Mouse (Mus musculus): ENCODE measurements around the gene Ascc1. TPM values are rescaled to one million over a fixed set of nuclear protein-coding genes. Genes with fewer than 3 reads are reported as not detected.
A peak's percentile ranks its signal among the peaks of the same experiment; 100 is the strongest.
"Not testable (repeated sequence)": the region's sequence is repeated elsewhere in the genome, so short reads cannot be mapped to it uniquely, and the experiment has no call there.

Gene Ascc1
- polyA plus RNA-seq, 1 experiment from 2014 or later: 46.6 TPM

DNA sequence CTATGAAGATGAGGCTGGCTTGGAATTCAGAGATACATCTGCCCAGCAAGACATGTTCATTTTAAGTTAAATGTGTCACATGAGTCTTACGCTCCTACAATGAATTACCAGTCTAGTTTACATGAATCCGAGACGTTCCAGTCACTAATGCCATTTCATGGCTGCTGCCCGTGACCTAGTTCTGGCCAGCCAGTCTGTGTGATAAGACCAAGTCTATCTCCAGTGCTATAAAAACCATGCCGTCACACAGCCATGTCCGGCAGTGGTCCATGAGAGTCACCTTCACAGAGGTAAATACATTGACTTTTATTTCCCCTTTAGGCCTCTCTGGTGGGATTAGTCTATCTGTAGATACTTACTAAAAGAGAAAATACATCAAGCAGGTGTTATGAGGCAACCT, 6.7 kb upstream of the Ascc1 start:
- Histone ChIP-seq H3K9me3 (ENCODE audit: control insufficient read depth, low read depth, low read length) (no peaks in the 10 kb centered on the region), H3K27ac (ENCODE audit: low read length) (no peak overlapping the region), H3K9ac (replicated peaks; ENCODE audit: low read depth, low read length) (no peak overlapping the region), H3K4me1 (ENCODE audit: control insufficient read depth, insufficient read depth, low read length) (no peaks in the 10 kb centered on the region), H3K27me3 (ENCODE audit: control insufficient read depth, insufficient read depth, low read length) (no peaks in the 10 kb centered on the region), H3K36me3 (ENCODE audit: control insufficient read depth, insufficient read depth, low read length) (peaks cover 24% of the 10 kb centered on the region), H3K4me3 (ENCODE audit: low read depth, low read length) (no peak overlapping the region), H3K4me2 (replicated peaks; ENCODE audit: low read depth, low read length) (no peak overlapping the region)
- WGBS: 94% methylated on average over 6 of the region's 6 CpGs
- ATAC-seq (ENCODE audit: insufficient number of reproducible peaks, insufficient read depth, low FRiP score, low read depth): no peak

DNA sequence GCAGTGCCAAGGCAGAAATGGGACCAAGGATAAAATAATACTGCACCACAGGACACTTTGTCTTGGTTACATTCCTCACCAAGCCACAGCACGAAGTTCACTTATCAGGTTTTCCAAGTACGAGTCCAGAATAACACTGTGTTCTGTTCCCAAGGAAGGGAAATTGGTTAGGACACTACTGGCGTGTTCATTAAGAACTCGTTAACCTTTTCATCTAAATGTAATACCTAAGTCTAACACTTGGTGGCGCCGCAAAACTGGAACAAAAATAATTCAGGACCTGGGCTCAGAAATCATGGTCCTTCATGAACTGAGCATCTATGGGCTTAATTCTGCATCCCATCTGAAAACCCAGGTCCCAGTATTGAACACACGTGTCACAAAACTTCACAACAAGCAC, 5.0 kb upstream of the Ascc1 start:
- H3K27me3 ChIP-seq (ENCODE audit: control insufficient read depth, insufficient read depth, low read length): no peaks in the 10 kb centered on the region
- no peak overlapping the region for H3K27ac ChIP-seq (ENCODE audit: low read length)
- H3K4me1 ChIP-seq (ENCODE audit: control insufficient read depth, insufficient read depth, low read length): peaks cover 6% of the 10 kb centered on the region
- H3K9ac ChIP-seq (replicated peaks; ENCODE audit: low read depth, low read length): no peak overlapping the region
- H3K36me3 ChIP-seq (ENCODE audit: control insufficient read depth, insufficient read depth, low read length): peaks cover 21% of the 10 kb centered on the region
- 21% methylated on average over 7 of the region's 7 CpGs for WGBS
- no peak overlapping the region for H3K4me3 ChIP-seq (ENCODE audit: low read depth, low read length)
- no peak overlapping the region for H3K4me2 ChIP-seq (replicated peaks; ENCODE audit: low read depth, low read length)
- no peaks in the 10 kb centered on the region for H3K9me3 ChIP-seq (ENCODE audit: control insufficient read depth, low read depth, low read length)
- ATAC-seq (ENCODE audit: insufficient number of reproducible peaks, insufficient read depth, low FRiP score, low read depth): no peak

DNA sequence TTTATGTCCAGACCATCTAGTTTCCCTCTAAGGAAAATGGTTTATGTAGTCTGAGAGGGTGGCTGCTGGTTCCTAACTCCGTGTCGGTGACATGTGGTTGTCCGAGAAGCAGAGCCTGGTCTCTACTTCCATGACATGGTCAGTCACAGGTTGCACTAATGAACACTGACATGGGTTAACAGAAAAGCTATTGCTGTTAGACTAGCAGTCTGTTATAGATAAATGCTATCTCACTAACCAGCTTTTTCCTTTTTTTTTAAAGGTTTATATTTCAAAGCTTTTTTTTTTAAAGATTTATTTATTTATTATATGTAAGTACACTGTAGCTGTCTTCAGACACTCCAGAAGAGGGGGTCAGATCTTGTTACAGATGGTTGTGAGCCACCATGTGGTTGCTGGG, 3.5 kb upstream of the Ascc1 start:
- no peak for ATAC-seq (ENCODE audit: insufficient number of reproducible peaks, insufficient read depth, low FRiP score, low read depth)
- Histone ChIP-seq H3K9me3 (ENCODE audit: control insufficient read depth, low read depth, low read length) (no peaks in the 10 kb centered on the region), H3K4me1 (ENCODE audit: control insufficient read depth, insufficient read depth, low read length) (peaks cover 10% of the 10 kb centered on the region), H3K9ac (replicated peaks; ENCODE audit: low read depth, low read length) (no peak overlapping the region), H3K4me3 (ENCODE audit: low read depth, low read length) (no peak overlapping the region), H3K27ac (ENCODE audit: low read length) (no peak overlapping the region), H3K36me3 (ENCODE audit: control insufficient read depth, insufficient read depth, low read length) (peaks cover 21% of the 10 kb centered on the region), H3K27me3 (ENCODE audit: control insufficient read depth, insufficient read depth, low read length) (no peaks in the 10 kb centered on the region), H3K4me2 (replicated peaks; ENCODE audit: low read depth, low read length) (no peak overlapping the region)
- WGBS: 88% methylated on average over 3 of the region's 3 CpGs

DNA sequence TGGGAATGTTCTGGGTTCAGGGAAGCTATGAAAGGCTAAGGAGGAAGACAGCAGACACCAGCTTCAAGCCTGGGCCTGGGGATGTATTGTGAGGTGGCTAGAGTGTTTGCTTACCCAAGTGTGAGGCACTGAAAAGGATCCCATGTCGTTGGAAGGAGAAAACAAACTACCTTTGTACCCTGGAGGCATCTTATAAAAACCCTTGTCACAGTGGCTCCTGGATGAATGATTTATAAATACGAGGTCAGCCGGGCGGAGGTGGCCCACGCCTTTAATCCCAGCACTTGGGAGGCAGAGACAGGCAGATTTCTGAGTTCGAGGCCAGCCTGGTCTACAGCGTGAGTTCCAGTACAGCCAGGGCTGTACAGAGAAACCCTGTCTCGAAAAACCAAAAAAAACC, 942 bp upstream of the Ascc1 start:
- H3K27me3 ChIP-seq (ENCODE audit: control insufficient read depth, insufficient read depth, low read length); H3K9ac ChIP-seq (replicated peaks; ENCODE audit: low read depth, low read length); H3K36me3 ChIP-seq (ENCODE audit: control insufficient read depth, insufficient read depth, low read length); H3K27ac ChIP-seq (ENCODE audit: low read length); H3K4me1 ChIP-seq (ENCODE audit: control insufficient read depth, insufficient read depth, low read length); H3K9me3 ChIP-seq (ENCODE audit: control insufficient read depth, low read depth, low read length); ATAC-seq (ENCODE audit: insufficient number of reproducible peaks, insufficient read depth, low FRiP score, low read depth): not testable (repeated sequence)
- 77% methylated on average over 8 of the region's 8 CpGs for WGBS
- H3K4me2 ChIP-seq (replicated peaks; ENCODE audit: low read depth, low read length): peak overlapping the region; percentile 59; the same call in 1 of the 2 replicates
- peak overlapping the region; percentile 55 for H3K4me3 ChIP-seq (ENCODE audit: low read depth, low read length)

DNA sequence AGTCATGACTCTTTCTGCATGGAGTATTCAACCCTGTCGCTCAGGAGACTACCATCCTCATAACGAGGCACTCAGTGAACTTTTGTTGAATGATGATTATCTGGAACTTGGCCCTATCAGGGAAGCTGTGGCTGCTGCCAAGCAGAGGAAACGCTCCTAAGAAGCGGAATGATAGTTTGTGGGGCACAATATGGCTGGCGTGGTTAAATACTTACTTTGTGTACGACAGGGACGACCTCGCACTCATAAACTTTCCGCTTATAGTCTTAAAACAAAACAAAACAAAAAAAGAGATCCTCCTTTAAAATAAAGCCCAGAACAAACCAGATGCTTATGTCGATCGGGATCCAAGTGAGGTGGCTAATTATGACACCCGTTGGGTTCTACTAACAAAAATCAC, 402 bp upstream of the Ascc1 start:
- Histone ChIP-seq H3K9ac (replicated peaks; ENCODE audit: low read depth, low read length) (peak overlapping the region; percentile 47), H3K9me3 (ENCODE audit: control insufficient read depth, low read depth, low read length) (no peaks in the 10 kb centered on the region), H3K4me3 (ENCODE audit: low read depth, low read length) (peak overlapping the region; percentile 55), H3K27me3 (ENCODE audit: control insufficient read depth, insufficient read depth, low read length) (no peaks in the 10 kb centered on the region), H3K4me1 (ENCODE audit: control insufficient read depth, insufficient read depth, low read length) (peaks cover 10% of the 10 kb centered on the region), H3K4me2 (replicated peaks; ENCODE audit: low read depth, low read length) (peak overlapping the region; percentile 59), H3K36me3 (ENCODE audit: control insufficient read depth, insufficient read depth, low read length) (no peaks in the 10 kb centered on the region; the same call in 1 of the 2 replicates), H3K27ac (ENCODE audit: low read length) (peak overlapping the region; percentile 91)
- 2% methylated on average over 12 of the region's 12 CpGs for WGBS
- no peak for ATAC-seq (ENCODE audit: insufficient number of reproducible peaks, insufficient read depth, low FRiP score, low read depth)

DNA sequence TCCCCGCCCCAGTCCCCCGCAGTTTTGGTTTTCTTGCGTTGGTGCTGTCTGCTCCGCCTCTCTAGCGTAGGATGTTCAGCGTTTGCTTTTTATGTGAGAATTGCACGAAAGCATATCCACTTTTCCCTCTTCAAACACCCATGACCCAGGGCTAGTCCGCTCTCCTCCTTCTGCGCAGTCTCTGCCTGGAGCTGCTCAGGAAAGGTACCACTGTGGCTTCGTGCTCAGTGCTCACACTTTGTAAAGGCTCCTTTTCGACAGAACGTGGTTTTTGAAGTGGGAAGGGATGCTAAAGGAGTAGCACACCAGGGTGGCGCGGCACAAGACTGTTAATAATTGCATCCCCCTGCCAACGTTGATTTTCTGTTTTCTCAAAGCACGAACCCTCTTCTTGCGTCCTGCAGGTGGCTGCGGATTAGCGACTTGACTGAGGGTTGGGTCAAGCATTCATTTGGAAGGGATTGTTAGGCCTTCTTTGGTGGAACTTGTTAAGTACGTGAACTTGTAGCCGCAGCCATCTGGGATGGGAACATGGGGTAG, 678 bp downstream of the Ascc1 start:
- Histone ChIP-seq H3K27me3 (ENCODE audit: control insufficient read depth, insufficient read depth, low read length) (no peaks in the 10 kb centered on the region), H3K4me1 (ENCODE audit: control insufficient read depth, insufficient read depth, low read length) (peaks cover 10% of the 10 kb centered on the region), H3K9ac (replicated peaks; ENCODE audit: low read depth, low read length) (peak overlapping the region; percentile 61), H3K4me3 (ENCODE audit: low read depth, low read length) (peak overlapping the region; percentile 55), H3K27ac (ENCODE audit: low read length) (peak overlapping the region; percentile 91), H3K36me3 (ENCODE audit: control insufficient read depth, insufficient read depth, low read length) (peaks cover 4% of the 10 kb centered on the region), H3K4me2 (replicated peaks; ENCODE audit: low read depth, low read length) (peak overlapping the region; percentile 59), H3K9me3 (ENCODE audit: control insufficient read depth, low read depth, low read length) (no peaks in the 10 kb centered on the region)
- under 1% methylated on average over 21 of the region's 21 CpGs for WGBS
- no peak for ATAC-seq (ENCODE audit: insufficient number of reproducible peaks, insufficient read depth, low FRiP score, low read depth)

DNA sequence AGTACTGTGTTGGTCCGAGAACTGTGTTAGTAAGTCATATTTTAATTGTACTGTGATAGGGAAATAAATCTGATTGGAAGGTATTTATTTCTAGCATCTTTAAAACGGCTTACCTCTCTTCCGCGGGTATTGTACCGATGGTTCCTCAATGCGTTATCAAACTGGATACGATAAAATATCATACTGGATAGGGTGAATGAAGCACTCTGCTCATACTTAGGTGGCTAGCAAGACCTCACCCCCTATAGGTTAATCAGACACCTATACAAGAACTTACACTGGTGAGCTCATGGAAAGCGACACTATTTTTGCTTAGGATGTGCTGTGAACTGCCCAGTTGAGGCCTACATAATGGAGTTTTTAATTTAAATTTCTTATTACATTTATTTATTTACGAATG, 1.2 kb downstream of the Ascc1 start:
- Histone ChIP-seq H3K9me3 (ENCODE audit: control insufficient read depth, low read depth, low read length) (no peaks in the 10 kb centered on the region), H3K9ac (replicated peaks; ENCODE audit: low read depth, low read length) (peak overlapping the region; percentile 61), H3K27ac (ENCODE audit: low read length) (peak overlapping the region; percentile 91), H3K27me3 (ENCODE audit: control insufficient read depth, insufficient read depth, low read length) (no peaks in the 10 kb centered on the region), H3K4me3 (ENCODE audit: low read depth, low read length) (peak overlapping the region; percentile 55), H3K4me2 (replicated peaks; ENCODE audit: low read depth, low read length) (peak overlapping the region; percentile 59), H3K4me1 (ENCODE audit: control insufficient read depth, insufficient read depth, low read length) (peaks cover 10% of the 10 kb centered on the region), H3K36me3 (ENCODE audit: control insufficient read depth, insufficient read depth, low read length) (peaks cover 4% of the 10 kb centered on the region)
- ATAC-seq (ENCODE audit: insufficient number of reproducible peaks, insufficient read depth, low FRiP score, low read depth): no peak
- 72% methylated on average over 9 of the region's 9 CpGs for WGBS

DNA sequence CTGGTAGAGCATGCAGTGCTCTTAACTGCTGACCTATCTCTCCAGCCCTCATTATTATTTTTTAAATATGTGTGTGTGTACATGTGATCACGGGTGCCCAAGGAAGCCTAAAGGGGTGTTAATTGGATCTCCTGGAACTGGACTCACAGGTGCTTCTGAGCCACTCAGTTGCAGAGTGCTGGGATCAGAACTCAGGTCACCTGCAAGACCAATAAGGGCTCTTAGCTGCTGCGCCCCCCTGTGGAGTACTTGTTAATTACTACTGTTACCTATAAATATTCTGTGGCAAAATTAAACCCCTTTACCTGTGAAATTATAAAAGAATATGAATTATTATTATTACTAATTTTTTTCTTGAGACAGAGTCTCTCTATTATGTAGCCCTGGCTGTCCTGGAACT, 2.7 kb downstream of the Ascc1 start:
- 57% methylated on average over 2 of the region's 2 CpGs for whole genome bisulfite sequencing
- ATAC-seq (ENCODE audit: insufficient number of reproducible peaks, insufficient read depth, low FRiP score, low read depth): no peak
- no peak overlapping the region for H3K9ac ChIP-seq (replicated peaks; ENCODE audit: low read depth, low read length)
- H3K4me3 ChIP-seq (ENCODE audit: low read depth, low read length): no peak overlapping the region
- peaks cover 10% of the 10 kb centered on the region for H3K4me1 ChIP-seq (ENCODE audit: control insufficient read depth, insufficient read depth, low read length)
- H3K4me2 ChIP-seq (replicated peaks; ENCODE audit: low read depth, low read length): no peak overlapping the region
- no peaks in the 10 kb centered on the region for H3K27me3 ChIP-seq (ENCODE audit: control insufficient read depth, insufficient read depth, low read length)
- no peak overlapping the region for H3K27ac ChIP-seq (ENCODE audit: low read length)
- H3K36me3 ChIP-seq (ENCODE audit: control insufficient read depth, insufficient read depth, low read length): peaks cover 4% of the 10 kb centered on the region
- no peaks in the 10 kb centered on the region for H3K9me3 ChIP-seq (ENCODE audit: control insufficient read depth, low read depth, low read length)

DNA sequence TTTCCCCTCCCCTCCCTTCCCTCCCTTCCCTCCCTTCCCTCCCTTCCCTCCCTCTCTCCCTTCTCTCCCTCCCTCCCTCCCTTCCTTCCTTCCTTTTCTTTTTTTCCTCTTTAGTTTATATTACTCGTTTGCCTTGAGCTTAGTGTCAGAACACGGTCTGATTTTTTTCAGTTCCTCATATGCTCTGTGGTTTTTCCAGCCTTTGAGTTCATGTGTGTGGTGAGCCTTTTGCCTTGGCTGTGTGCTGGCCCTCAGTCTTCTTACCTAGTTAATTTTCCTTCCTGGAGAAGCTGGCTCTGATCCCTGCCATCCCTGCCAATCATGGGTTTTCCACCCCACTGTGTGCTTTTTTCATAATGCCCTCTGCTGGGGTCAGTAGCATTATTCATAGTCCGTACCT, 6.5 kb downstream of the Ascc1 start:
- H3K27ac ChIP-seq (ENCODE audit: low read length): peak overlapping the region; percentile 44; the same call in 1 of the 2 replicates
- no peak overlapping the region for H3K4me2 ChIP-seq (replicated peaks; ENCODE audit: low read depth, low read length)
- WGBS: 44% methylated on average over 3 of the region's 3 CpGs

More for the DNA sequence above, 6.5 kb downstream of the Ascc1 start:
- H3K4me3 ChIP-seq (ENCODE audit: low read depth, low read length): no peak overlapping the region
- peaks cover 7% of the 10 kb centered on the region for H3K36me3 ChIP-seq (ENCODE audit: control insufficient read depth, insufficient read depth, low read length)
- no peaks in the 10 kb centered on the region for H3K27me3 ChIP-seq (ENCODE audit: control insufficient read depth, insufficient read depth, low read length)
- no peak for ATAC-seq (ENCODE audit: insufficient number of reproducible peaks, insufficient read depth, low FRiP score, low read depth)
- H3K9ac ChIP-seq (replicated peaks; ENCODE audit: low read depth, low read length): no peak overlapping the region
- H3K9me3 ChIP-seq (ENCODE audit: control insufficient read depth, low read depth, low read length): no peaks in the 10 kb centered on the region
- no peaks in the 10 kb centered on the region for H3K4me1 ChIP-seq (ENCODE audit: control insufficient read depth, insufficient read depth, low read length)
